Mouse (Mus musculus): ENCODE data around the gene Bicral. TPM values are rescaled to one million over a fixed set of nuclear protein-coding genes. Genes with fewer than 3 reads are reported as not detected.

The Bicral gene
- polyA plus RNA-seq, 1 experiment = 5.1 TPM

DNA sequence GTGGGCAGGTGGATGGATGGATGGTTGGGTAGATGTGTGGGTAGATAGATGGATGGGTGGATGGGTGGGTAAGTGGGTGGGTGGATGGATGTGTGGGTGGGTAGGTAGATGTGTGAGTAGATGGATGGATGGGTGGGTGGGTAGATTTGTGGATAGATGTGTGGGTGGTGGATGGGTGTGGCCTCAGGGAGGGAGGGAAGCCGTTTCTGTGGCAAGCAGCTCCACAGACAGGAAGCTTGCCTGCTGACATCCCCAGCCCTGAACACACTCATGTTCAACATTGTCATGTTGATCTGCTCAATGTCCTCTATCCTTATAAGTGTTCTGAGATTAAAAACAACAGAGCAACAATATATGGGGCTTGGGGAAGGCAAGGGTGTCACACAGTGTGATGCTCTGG is 12.6 kb upstream of the Bicral start:
- TF ChIP-seq E2F4 (IDR thresholded peaks at IDR 0.05; ENCODE audit: insufficient read depth) (no peak), TCF12 (IDR thresholded peaks at IDR 0.05; ENCODE audit: insufficient read depth, poor library complexity, severe bottlenecking) (no peak), POLR2A (IDR thresholded peaks at IDR 0.05; ENCODE audit: insufficient read length, low read depth) (no peak), POLR2AphosphoS2 (IDR thresholded peaks at IDR 0.05; ENCODE audit: insufficient read length, low read depth) (no peak)
- H3K4me3 ChIP-seq = no peak overlapping the region

DNA sequence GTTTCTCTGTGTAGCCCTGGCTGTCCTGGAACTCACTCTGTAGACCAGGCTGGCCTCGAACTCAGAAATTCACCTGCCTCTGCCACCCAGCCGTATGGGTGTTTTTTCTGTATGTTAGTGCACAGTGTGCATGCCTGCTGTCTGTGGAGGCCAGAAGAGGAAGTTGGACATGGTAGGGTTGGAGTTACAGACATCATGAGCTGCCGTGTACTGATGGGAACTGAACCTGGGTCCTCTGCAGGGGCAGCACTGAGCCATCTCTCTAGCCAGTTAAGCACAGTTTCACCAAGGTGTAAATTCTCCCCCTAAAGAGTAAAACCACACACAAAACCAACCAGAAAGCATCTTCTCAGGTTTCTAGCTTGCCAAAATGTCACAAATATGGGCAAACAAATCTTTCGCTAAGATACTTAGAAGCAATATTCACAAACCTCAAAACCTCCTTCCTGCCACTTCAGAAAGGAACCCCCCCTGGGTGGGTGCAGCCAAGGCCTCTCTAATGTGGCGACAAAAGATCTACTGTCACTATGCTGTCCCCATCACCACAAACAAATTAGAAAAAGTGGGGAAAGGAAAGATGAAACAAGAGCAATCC is 12.0 kb upstream of the Bicral start:
- H3K79me2 ChIP-seq (ENCODE audit: control insufficient read depth, insufficient read depth) = no peaks in the 10 kb centered on the region
- H3K4me3 ChIP-seq = no peak overlapping the region
- no peak overlapping the region for H3K4me2 ChIP-seq (ENCODE audit: low read depth)
- H3K36me3 ChIP-seq (ENCODE audit: control insufficient read depth, insufficient read depth) = no peaks in the 10 kb centered on the region
- TF ChIP-seq MAX (IDR thresholded peaks at IDR 0.05; ENCODE audit: low read depth) (no peak), E2F4 (IDR thresholded peaks at IDR 0.05; ENCODE audit: insufficient read depth) (no peak), TCF3 (IDR thresholded peaks at IDR 0.05; ENCODE audit: insufficient read length, low read depth) (no peak), TCF12 (IDR thresholded peaks at IDR 0.05; ENCODE audit: insufficient read depth, poor library complexity, severe bottlenecking) (no peak), MYOD1 (IDR thresholded peaks at IDR 0.05; ENCODE audit: control insufficient read depth in 1 of 3, insufficient read length in 2 of 3, low read depth in 2 of 3) (no peak), POLR2A (IDR thresholded peaks at IDR 0.05; ENCODE audit: insufficient read length, low read depth) (no peak), REST (IDR thresholded peaks at IDR 0.05; ENCODE audit: insufficient read depth, insufficient read length) (no peak), POLR2AphosphoS2 (IDR thresholded peaks at IDR 0.05; ENCODE audit: insufficient read length, low read depth) (no peak)
- H3K27me3 ChIP-seq (ENCODE audit: control insufficient read depth, insufficient read depth, insufficient read length) = no peaks in the 10 kb centered on the region
- no peak overlapping the region for H3ac ChIP-seq (ENCODE audit: control insufficient read depth, insufficient read length)

More for the DNA sequence above, 12.6 kb upstream of the Bicral start:
- no peak overlapping the region for H3K4me2 ChIP-seq (ENCODE audit: low read depth)
- H3K27me3 ChIP-seq (ENCODE audit: control insufficient read depth, insufficient read depth, insufficient read length) = no peaks in the 10 kb centered on the region
- no peaks in the 10 kb centered on the region for H3K79me2 ChIP-seq (ENCODE audit: control insufficient read depth, insufficient read depth)
- H3K36me3 ChIP-seq (ENCODE audit: control insufficient read depth, insufficient read depth) = no peaks in the 10 kb centered on the region
- no peak overlapping the region for H3ac ChIP-seq (ENCODE audit: control insufficient read depth, insufficient read length)

DNA sequence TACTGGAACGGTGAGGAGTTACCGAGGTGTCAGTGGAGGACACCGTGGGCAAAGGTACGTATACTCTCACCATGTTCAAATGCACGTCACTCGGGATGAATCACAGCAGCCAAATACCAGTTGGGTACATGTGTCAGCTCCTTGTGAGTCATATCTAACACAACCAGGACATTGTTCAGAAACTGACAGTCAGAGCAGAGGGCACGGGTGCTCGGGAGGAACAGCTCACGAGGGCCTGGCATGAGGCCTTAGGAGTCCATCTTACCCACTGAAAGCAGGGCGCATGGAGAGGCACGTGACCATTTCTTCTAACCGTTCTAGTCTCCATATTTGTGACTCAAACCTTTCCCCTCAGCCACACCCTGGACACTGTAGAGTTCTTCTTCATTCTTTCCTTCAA is 8.6 kb upstream of the Bicral start:
- Histone ChIP-seq H3K4me2 (ENCODE audit: low read depth) (peak overlapping the region; percentile 44), H3K27me3 (ENCODE audit: control insufficient read depth, insufficient read depth, insufficient read length) (no peaks in the 10 kb centered on the region), H3K4me3 (no peak overlapping the region), H3K79me2 (ENCODE audit: control insufficient read depth, insufficient read depth) (no peaks in the 10 kb centered on the region), H3K36me3 (ENCODE audit: control insufficient read depth, insufficient read depth) (no peaks in the 10 kb centered on the region), H3ac (ENCODE audit: control insufficient read depth, insufficient read length) (no peak overlapping the region)
- TF ChIP-seq USF1 (IDR thresholded peaks at IDR 0.05; ENCODE audit: low read depth) (peak; percentile 95), TCF12 (IDR thresholded peaks at IDR 0.05; ENCODE audit: insufficient read depth, poor library complexity, severe bottlenecking) (no peak), MYOG (IDR thresholded peaks at IDR 0.05; ENCODE audit: control insufficient read depth in 1 of 3, insufficient read depth in 1 of 3, insufficient read length in 2 of 3, low read depth in 2 of 3) (no peak), POLR2AphosphoS2 (IDR thresholded peaks at IDR 0.05; ENCODE audit: insufficient read length, low read depth) (peak; percentile 26), E2F4 (IDR thresholded peaks at IDR 0.05; ENCODE audit: insufficient read depth) (no peak), POLR2A (IDR thresholded peaks at IDR 0.05; ENCODE audit: insufficient read length, low read depth) (peak; percentile 22), MYOD1 (IDR thresholded peaks at IDR 0.05; ENCODE audit: control insufficient read depth in 1 of 3, insufficient read length in 2 of 3, low read depth in 2 of 3) (no peak)

DNA sequence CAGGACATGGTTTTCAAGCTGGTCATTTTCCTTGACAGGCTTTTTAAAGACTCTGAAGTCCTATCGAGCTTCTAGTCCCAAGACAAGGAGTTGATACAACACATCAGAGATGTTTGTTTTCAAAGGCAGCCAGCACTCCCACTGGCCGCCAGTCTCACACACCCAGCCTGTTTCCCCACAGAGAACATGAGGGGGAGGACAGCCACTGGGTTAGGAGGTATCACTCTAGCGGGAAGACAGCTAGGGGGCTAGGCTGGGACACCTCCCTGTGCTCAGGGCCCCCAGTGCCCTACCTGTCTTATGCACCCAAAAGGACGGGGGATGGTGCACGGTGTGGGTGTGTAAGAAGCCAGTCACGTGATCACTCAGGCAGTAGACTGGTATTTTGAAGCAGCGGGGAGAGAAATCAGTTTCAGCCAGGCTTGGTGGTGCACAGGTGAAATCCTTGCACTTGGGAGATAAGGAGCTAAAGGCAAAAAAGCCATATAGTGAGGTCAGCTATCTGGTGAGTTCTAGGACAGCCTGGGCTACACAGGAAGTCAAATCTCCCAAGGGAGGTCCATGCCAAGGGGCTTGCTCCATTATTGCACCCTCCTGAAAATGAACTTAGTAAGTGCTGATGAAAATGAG is 6.4 kb upstream of the Bicral start:
- TF ChIP-seq MYOD1 (IDR thresholded peaks at IDR 0.05; ENCODE audit: control insufficient read depth in 1 of 3, insufficient read length in 2 of 3, low read depth in 2 of 3) (no peak), MYOG (IDR thresholded peaks at IDR 0.05; ENCODE audit: control insufficient read depth in 1 of 3, insufficient read depth in 1 of 3, insufficient read length in 2 of 3, low read depth in 2 of 3) (no peak), MAX (IDR thresholded peaks at IDR 0.05; ENCODE audit: low read depth) (no peak), SRF (IDR thresholded peaks at IDR 0.05; ENCODE audit: control insufficient read depth, insufficient read length, low read depth) (no peak), CEBPB (IDR thresholded peaks at IDR 0.05; ENCODE audit: insufficient read depth, poor library complexity, severe bottlenecking) (no peak), POLR2A (IDR thresholded peaks at IDR 0.05; ENCODE audit: insufficient read length, low read depth) (no peak), TCF12 (IDR thresholded peaks at IDR 0.05; ENCODE audit: insufficient read depth, poor library complexity, severe bottlenecking) (no peak), TCF3 (IDR thresholded peaks at IDR 0.05; ENCODE audit: insufficient read length, low read depth) (no peak), E2F4 (IDR thresholded peaks at IDR 0.05; ENCODE audit: insufficient read depth) (no peak), POLR2AphosphoS2 (IDR thresholded peaks at IDR 0.05; ENCODE audit: insufficient read length, low read depth) (no peak), REST (IDR thresholded peaks at IDR 0.05; ENCODE audit: insufficient read depth, insufficient read length) (no peak), USF1 (IDR thresholded peaks at IDR 0.05; ENCODE audit: low read depth) (no peak)
- Histone ChIP-seq H3K79me2 (ENCODE audit: control insufficient read depth, insufficient read depth) (no peaks in the 10 kb centered on the region), H3K4me2 (ENCODE audit: low read depth) (no peak overlapping the region), H3K36me3 (ENCODE audit: control insufficient read depth, insufficient read depth) (no peaks in the 10 kb centered on the region), H3K27me3 (ENCODE audit: control insufficient read depth, insufficient read depth, insufficient read length) (no peaks in the 10 kb centered on the region), H3K4me3 (no peak overlapping the region), H3ac (ENCODE audit: control insufficient read depth, insufficient read length) (no peak overlapping the region)

DNA sequence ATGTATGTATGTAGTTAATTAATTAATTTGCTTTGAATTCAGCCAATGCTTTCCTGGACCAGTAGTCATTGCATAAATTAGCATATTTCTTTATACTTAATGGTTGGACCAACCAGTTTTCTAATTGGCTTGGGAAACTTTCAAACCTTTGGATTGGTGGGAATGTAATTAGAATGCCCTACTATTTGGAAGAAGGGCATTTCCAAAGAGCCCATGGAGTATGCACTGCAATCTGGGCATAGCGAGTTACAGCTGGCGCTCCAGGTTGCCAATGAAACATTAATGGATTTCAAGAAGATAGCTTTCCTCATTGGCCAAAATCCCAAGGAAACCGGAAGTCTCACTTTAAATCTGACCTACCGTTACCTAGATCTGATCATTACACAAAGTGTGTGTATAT is 1.8 kb upstream of the Bicral start:
- H3ac ChIP-seq (ENCODE audit: control insufficient read depth, insufficient read length) = no peak overlapping the region
- peaks cover 21% of the 10 kb centered on the region for H3K79me2 ChIP-seq (ENCODE audit: control insufficient read depth, insufficient read depth)
- H3K27me3 ChIP-seq (ENCODE audit: control insufficient read depth, insufficient read depth, insufficient read length) = no peaks in the 10 kb centered on the region
- TF ChIP-seq POLR2A (IDR thresholded peaks at IDR 0.05; ENCODE audit: insufficient read length, low read depth) = no peak
- no peak for TF ChIP-seq MYOG (IDR thresholded peaks at IDR 0.05; ENCODE audit: control insufficient read depth in 1 of 3, insufficient read depth in 1 of 3, insufficient read length in 2 of 3, low read depth in 2 of 3)
- TF ChIP-seq USF1 (IDR thresholded peaks at IDR 0.05; ENCODE audit: low read depth) = no peak
- TF ChIP-seq REST (IDR thresholded peaks at IDR 0.05; ENCODE audit: insufficient read depth, insufficient read length) = no peak
- no peak for TF ChIP-seq E2F4 (IDR thresholded peaks at IDR 0.05; ENCODE audit: insufficient read depth)
- no peak for TF ChIP-seq SRF (IDR thresholded peaks at IDR 0.05; ENCODE audit: control insufficient read depth, insufficient read length, low read depth)
- TF ChIP-seq TCF3 (IDR thresholded peaks at IDR 0.05; ENCODE audit: insufficient read length, low read depth) = no peak
- no peak for TF ChIP-seq MAX (IDR thresholded peaks at IDR 0.05; ENCODE audit: low read depth)
- TF ChIP-seq MYOD1 (IDR thresholded peaks at IDR 0.05; ENCODE audit: control insufficient read depth in 1 of 3, insufficient read length in 2 of 3, low read depth in 2 of 3) = no peak
- TF ChIP-seq TCF12 (IDR thresholded peaks at IDR 0.05; ENCODE audit: insufficient read depth, poor library complexity, severe bottlenecking) = no peak
- no peak for TF ChIP-seq POLR2AphosphoS2 (IDR thresholded peaks at IDR 0.05; ENCODE audit: insufficient read length, low read depth)
- H3K36me3 ChIP-seq (ENCODE audit: control insufficient read depth, insufficient read depth) = no peaks in the 10 kb centered on the region
- H3K4me2 ChIP-seq (ENCODE audit: low read depth) = peak overlapping the region; percentile 30
- H3K4me3 ChIP-seq = no peak overlapping the region

Measured in myocyte (in vitro differentiated cells).